Mouse (Mus musculus) frontal cortex, postnatal 36 days (tissue): ENCODE measurements at regions not wholly inside any gene's neighbourhood (a gene's known extent, or its start where the extent isn't known, plus 50 kb on each side); places are given as distances from the start of the nearest gene placed in this dataset.

ENCODE experiments used
- DNase-seq, 2 experiments: peaks; one replicate each; pipeline ENCODE4 v3.0.0; 2022; ENCODE audit warnings: low spot score in 2 of 2

DNA sequence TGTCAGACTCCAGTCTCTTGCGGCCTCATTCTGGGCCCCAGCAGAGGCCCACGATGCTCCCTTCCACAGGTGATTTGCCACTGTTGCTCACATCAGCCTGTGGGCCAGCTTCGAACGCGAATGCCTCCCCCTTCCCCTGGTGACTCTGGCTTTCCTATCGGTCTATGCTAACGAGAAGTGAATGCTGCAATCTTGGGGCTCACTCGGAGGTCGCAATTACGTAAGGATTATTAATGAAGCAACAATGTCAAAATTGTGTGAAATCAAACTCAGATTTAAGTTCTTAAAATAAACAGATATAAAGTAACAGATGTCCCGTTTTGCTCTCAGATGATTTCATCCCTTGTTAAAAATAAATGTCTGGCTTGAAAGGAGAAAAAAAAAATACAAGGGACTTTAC lies 572.3 kb downstream of the Bnc2 start:
- DNase-seq, result no peak

DNA sequence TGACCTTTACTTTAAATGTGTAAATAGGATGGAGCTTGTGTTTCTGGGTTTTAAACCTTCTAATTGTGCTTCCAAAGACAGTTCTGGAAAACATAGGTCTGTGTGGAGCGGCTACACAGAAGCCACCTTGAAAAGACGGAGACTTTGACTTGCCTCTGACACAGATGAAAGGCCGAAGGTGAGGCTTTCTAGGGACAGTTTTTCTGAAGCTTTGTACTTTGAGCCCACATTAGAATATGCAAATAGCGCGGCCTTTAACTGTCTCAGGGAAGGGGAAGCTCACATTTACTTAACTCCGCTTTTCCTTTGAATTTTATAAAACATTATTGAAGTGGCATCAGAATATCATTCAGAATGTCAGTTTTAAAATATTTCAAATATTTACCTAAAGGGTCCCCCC lies 566.5 kb downstream of the Bnc2 start:
- no peak for DNase-seq

DNA sequence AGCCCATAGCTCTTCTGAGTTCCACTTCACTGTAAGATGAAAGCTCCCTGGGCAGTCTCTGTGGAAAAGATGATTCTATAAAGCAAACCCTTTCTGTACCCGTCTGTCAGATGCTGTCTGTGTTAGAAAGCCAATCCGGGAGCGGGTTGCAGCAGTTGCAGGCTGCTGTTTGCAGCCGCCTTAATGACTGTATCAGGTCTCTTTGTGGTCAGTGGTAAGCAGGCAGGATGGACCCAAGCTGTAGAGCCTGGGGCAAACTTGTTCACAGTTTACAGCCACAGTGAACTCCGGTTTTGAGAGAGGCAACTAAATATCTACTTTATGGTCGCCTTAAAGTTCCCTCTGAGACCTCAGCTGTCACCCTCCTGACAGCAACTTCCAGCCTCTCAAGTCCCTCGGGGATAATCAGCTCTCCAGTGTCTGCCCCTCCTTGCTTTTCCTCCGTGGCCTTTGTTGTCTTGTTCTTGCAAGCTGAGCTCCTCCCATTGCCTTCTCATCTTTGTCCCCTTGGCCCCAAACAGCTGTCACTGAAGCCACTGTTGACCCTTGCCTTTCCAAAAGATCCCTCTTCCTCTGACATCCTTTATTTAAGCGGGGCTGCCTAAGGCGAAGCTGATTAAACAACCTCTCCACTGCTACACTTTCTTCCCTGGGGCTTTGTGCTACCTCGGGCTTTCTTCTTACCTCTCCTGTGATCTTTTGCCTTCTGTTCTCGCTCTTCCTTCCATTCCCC lies 565.1 kb downstream of the Bnc2 start:
- no peak for DNase-seq

DNA sequence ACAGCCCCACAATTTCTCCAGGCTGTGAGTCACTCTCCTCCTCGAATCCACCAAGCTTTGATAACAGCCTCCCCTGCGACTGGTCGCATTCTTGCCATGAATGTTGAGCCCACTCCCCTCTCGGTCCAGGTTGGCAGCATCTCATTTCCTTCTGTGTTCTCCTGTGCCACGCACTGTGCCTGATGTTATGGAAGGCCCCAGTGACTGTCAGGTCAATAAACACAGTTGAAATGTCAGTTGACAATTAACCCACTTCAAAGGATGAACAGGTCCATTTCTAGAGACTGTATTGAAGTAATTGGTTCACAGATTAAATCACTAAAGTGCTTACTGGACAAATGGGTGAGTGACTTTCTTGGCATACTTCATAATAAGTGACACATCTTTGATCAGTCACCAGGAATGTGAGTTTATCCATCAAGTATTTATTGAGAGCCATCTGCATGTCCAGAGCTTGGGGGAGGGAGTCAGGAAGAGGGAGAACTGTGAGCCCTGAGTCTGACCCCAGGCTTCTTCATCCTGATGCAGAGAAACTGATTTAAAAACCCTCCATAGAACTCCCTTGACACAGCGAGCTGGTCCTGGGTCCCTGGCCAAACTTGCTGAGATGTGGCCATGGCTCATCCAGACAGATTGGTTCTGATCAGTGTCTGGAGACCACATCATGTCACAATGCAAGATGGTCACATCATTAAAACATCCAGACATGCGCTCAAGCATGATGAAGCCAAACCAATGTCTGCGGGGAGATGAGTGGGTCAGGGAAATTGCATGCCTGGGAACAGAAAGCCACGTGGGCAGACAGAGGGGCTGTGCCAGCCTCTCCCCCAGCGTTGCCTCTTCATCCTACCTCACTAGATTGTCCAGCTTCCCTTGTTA lies 560.7 kb downstream of the Bnc2 start:
- DNase-seq, result no peak

DNA sequence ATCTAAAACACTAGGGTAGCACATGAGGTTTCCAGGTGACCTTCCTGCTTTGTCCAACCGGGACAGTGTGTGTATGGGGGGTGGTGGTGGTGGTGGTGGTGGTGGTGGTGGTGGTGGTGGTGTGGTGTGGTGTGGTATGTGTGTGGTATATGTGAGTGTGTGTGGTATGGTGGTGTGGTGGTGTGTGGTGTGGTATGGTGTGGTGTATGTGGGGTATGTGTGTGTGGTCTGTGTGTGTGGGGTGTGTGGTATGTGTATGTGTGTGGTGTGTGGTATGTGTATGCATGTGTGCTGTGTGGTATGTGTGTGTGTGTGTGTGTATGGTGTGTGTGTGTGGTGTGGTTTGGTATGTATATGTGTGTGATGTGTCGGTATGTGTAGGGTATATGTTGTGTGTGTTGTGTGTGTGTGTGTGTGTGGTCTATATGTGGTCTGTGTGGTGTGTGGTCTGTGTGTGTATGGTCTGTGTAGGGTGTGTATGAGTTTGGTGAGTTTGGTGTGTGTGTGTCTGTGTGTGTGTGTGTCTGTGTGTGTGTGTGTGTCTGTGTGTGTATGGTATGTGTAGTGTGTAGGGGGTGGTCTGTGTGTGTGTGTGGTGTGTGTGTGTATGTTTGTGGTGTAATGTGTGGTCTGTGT lies 556.7 kb downstream of the Bnc2 start:
- no peak for DNase-seq

DNA sequence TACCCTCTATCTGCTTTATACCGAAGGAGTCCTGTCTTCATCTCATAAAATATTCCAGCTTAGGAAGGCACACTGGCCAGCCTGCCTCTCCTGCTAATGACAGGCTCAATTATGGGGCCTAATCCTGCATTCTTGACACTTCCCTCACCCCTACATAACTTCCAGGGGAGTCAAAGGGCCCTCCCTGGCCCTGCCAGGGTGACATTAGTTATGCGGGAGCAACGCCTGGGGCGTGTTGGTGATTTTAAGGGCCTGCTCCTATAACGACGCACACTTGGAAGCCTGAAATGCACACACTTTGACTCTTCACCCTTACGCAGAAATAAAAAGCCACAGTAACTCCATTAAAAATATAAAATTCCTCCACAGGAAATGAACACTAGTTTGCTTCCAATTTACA lies 555.5 kb downstream of the Bnc2 start:
- DNase-seq, result no peak

DNA sequence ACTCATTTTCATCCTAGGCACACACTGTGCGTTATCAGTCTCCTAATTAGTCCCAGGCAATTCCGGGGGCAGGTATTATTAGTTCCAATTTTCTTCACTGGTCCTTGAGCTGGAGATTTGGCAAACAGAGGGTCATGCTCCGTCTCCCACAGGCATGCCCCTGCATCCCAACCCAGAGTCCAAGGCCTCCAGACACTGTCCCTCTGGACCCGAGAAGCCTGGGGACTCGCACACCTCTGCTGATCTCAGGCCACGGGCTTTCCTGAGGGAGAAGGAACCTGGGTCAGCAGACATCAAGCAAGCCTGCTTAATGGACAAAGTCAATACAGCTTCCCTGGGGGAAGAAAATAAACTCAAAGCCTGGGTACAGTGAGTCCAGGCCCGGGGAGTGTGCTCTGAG lies 554.7 kb downstream of the Bnc2 start:
- DNase-seq, result no peak

DNA sequence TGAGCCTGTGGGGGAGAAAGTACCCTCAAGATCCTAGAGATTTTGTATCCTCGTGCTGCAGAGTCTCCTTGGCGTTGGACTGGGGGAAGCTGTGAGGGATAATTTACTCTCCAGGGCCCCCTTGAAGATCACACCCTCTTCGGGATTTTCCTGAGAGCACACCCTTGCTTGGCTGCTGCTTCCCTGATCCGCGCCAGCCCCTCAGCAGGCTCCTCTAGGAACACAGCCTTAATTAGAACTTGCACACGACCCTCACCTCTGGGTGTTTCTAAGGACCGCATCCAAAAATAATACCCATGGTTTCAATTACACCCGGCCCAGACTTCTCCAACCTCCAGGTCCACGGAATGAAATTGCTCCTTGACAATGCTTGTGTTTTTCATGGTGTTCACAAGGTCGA lies 553.6 kb downstream of the Bnc2 start:
- no peak for DNase-seq

DNA sequence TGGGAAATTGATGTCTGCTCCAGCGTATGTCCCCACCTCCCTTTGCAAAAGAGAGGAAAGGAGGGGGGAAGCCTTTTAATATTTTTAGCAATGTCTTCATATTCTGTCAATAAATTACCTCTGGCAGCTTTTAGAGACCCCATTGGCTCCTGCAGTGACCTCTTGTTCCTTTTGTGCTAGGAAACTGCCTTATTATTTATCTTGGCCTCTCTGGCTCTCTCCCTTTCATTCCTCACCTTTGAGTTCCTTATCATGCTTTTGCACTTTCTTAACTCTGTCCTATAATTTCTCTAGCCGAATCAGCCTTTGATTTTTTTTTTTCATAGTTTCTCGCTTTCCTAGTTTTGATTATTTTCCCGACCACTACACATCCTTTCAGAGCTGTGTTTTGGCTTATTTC lies 548.7 kb downstream of the Bnc2 start:
- no peak for DNase-seq

DNA sequence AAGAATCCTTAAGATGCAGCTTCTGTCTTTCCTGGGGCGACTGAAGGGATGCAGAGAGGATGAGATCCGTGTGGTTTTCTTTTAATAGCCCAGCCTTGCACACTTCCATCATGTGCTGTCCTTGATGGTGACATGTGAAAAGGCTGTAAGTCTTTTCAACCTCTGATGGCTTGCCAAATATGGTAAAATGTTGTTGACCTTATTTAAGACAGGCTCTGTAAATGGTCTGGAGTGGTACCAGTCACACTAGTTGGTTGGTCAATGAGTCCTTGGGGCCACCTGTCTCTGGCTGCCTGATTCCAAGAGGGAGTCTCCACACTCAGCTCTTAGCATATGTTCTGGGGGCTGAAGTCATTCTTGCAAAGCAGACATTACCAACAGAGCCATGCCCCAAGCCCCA lies 547.7 kb downstream of the Bnc2 start:
- DNase-seq, result no peak

DNA sequence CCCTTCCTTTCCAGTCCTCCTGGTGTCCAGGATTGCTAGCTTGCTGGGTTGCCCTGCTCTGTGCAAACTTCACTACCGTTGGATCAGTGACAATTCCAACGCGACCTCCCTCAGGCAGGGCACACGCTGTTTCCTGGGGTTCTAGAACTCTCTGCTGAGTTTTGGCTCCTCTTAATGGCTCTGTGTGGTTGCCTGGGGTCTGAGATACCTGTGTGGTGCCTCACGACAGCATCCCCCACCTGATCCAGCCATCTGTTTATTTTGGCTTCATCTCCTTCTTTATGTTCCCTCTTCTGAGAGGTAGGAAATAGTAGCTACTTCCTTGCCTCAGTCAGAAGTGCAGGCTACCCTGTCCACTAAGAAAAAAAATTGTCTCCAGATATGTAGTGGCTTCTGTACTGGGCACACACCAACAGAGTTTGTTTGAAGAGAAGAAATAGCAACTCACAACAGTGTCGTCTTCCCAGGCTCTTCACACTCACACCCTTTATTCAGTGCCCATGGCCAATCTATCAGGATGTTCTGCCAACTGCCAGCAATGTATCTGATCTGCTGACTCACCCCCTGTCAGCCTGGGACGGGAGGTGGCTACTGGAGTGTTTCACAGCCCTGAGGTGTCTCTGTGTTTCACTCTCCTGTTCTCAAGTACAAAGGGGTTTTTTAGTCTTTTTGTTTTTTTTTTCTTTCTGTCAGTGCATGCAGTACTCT lies 544.1 kb downstream of the Bnc2 start:
- DNase-seq, result no peak

DNA sequence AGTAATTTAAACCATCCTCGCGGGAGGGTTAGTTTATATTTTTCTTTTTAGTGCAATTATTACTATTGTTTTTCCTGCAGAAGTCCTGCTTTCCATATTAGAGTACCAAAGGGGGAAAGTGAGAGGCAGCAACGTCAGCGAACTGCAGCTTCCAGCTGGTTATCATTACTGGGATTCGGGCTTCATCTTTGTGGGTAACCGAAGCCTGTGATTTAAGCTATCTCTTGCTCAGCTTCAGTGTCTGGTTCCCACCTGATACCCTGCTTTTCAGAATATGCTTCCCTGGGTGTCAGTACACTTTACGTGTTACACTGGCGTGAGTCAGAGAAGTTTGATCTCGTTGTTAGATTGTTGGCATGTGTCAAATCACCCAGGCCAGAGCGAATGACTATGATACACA lies 539.3 kb downstream of the Bnc2 start:
- no peak for DNase-seq

DNA sequence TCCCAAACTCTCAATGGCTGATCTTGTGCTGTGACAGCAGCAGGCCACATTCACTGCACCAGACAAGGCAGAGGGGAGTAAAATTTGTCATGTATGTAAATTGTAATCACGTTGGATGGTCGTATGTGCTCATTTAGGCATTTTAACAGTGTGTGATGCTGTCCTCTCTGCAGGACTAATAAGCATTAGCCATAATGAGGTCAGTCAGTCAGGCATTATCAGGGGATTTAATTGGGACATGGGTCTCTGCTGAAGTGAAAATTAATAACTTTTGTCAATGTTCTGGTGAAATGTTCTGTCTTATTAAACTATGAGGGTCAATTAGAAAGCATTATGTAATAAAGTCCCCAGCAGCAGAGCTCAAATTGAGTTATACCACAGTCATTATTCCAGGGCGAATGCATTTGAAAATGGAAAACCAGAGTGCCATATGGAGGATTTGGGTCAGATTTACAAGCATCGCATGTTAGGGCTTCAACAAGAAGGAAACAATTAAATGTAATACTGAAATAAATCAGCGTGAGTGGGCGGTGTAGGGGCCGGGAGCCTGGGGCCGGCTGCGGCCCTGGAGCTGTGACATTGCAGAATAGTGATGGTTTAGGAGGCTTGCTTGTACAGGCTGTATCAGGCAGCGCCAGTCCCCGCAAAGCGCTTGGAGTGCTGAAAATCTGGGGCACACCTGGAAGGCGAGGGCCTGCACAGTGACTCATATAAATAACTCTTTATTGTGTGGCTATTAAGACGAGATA lies 537.7 kb downstream of the Bnc2 start:
- no peak for DNase-seq

DNA sequence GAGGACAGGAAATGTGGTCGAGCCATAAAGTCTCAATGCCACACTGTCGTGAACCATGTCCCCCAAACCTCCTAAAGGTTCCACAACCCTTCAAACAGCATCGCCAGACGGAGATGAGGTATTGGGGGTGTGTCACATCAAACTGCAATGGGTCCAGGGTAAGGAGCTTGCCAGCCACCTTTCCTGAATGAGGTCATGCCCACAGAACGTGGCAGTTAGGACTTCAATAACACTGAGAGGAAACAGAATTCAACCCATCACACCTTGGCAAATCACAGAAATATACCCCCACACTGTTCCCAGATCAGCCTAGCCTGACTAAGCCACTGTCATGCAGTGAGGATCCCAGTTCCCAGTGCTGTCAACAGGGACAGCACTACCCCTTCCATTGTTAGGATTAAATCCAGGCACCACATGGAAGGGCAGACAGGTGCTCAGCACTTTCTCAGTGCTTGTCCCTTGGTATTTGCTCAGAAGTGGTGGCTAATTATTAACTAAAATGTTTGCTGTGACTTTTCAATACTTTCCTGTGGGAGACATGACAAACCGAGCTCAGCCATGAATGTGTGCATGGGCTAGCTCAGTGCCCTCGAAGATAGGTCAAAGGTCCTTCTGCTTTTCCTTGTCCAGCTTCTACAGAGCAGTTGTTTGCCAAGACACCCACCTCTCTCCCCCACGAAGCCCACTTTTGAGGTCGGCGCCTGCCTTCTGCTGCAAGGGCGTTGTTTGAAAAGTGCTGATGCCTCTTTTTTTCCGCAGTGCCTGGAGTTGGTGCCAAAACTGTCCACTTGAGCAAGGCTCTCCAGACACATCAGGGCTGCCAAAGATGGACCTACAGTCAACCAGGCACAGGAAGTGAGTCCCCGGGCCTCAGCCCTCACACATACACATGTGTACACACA lies 525.7 kb downstream of the Bnc2 start:
- no peak for DNase-seq

DNA sequence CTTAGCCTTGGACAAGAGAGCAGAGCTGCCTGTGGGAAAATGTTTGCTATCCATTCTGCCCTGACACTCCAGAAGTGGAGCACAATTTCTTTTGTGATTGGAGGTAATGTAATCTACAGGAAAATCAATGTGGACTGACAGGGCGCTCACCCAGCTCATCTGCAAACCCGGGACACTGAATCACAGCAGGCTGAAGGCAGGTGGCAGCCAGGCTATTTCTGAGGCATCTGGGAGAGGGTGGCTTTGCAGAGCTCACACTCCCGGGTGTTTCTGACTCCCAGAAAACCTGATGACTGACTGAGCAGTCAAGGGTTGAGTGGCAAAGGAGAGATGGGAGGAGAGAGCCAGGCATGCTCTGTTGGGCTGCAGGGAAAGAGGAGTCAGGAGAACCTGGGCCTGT lies 524.4 kb downstream of the Bnc2 start:
- peak in 1 of 2 experiments; percentile 7 for DNase-seq

DNA sequence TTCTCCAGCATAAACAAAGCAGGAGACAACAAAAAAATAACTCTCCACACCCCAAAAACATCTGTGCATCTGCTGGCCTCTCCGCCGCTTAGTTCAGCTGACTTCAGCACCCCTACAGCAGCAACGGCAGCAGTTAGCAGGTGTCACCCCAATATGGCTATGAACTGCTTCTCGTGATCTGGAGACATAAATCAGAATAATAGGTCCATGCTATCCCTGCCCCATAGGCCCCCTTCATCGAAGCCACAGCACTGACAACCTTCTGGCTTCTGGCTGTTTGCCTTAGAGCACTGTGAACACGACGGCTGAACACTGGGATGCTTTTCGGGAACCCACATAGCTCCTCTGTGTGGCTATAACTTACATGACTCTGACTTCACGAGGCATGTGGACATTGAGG lies 523.8 kb downstream of the Bnc2 start:
- DNase-seq, result no peak

DNA sequence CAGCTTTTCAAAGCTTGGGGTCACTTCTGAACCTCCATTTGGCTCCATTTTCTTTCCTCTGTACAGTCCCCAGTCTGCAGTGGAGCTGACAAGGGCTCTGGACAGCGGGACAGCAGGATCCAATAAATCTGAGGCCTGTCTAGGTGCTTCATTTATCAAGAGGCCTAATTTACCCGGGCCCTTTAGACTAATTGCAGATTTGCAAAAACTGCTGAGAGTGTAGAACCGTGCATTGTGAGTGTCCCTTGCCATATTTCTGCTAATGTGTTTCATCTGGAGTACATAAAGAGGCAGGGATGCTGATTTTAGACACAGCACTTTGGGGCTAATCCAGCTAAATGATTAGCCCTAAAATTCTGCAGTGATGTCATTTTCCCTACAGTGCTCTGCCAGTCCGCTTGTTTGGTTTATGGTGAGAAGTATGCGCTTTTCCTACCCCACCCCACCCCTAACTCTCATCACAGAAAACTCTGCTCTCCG lies 523.1 kb downstream of the Bnc2 start:
- DNase-seq, result no peak

DNA sequence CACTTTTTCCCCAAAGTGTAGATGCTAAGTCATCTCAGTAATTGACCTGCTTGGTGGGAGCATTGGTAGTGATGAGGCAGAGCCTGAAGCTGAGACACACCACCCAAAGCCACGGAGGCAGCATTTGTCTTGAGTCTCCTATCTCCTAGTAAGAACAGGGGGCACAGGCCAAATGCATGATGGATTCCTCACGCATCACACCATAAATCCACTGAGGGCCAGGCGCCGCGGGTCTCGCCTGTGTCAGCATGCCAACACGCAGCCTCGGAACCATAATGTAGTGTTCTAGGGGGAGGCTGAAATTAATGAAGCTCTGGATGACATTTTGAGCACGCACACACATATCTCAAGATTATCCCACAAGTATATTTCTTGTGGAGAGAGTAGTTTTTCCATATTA lies 521.5 kb downstream of the Bnc2 start:
- no peak for DNase-seq

DNA sequence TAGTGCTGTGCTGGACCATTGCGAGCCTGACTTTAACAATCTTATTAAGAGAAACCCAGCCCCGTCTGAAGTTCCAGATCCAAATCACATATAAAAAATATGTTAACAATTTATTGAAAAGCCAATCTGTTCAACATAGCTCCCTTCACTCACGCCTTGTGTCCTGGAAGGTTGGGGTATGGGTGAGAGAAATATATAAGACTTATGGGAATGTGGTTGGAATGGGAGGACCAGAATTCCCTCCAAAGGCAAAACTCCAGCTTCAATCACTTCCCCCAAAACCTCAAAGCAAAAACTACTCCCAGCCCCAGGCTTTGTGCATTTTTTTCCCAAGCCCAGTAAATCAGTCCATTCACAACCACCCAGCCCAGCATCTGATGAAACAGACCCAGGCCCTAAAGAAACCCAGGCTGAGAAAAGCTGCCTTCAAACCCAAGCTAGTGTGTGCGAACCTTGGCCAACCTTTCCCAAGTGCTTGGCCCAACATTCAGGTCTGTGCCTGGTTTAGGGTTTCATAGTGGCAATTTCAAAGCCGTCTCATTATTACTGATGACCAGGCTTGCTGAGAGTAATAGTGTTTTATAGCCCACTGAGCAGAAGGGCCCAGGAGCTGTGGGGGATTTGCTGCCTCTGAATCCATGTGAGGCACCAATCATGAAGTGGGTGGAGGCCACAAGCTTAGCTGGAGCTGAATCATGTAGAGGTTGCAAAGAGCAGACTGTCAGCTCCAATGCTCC lies 517.0 kb downstream of the Bnc2 start:
- DNase-seq, result no peak

DNA sequence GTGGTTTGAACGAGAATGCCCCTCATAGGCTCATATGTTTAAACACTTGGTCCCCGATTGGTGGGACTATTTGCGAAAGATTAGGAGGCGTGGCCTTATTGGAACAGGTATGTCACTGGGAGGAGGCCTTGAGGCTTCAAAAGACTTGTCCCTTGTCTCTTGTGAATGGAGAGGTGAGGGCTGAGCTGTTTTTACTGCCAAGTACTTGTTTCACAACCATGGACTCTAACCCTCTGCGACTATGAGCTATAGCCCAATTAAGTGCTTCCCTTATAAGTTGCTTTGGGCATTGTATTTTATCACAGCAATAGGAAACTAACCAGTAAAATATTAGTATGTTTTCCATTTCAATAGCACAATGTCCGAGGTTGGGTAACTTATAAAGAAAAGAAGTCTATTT lies 511.7 kb downstream of the Bnc2 start:
- DNase-seq, result no peak
